Mouse (Mus musculus): ENCODE measurements around the gene Lrrfip1. TPM values are rescaled to one million over a fixed set of nuclear protein-coding genes. Genes with fewer than 3 reads are reported as not detected.
A peak's percentile ranks its signal among the peaks of the same experiment; 100 is the strongest.

Lrrfip1 gene
- polyA plus RNA-seq, 1 experiment from 2014 or later, result 156 TPM

DNA sequence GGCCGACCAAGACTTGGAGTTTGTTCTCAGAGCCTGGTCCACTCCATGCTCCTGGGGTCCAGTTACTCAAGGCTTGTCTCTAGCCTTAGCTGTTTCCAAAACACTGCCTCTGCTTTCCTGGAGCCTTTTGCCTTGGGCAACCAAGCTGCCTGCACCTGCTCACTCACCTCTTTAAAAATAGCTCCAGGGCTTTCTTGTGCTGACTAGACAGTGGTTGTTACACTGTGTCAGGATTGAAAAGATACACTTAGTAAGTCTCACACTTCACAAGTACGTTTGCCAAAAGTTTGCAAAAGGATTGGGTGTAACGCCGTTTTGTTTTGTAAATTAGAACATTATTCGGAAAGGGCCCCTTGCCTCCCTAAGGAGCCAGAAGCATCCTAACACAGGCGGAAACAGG lies 40.0 kb downstream of the Lrrfip1 start:
- 0 out of 2 replicates have a peak overlapping the region, but pooled peaks have one; percentile 11 for H3K4me2 ChIP-seq (ENCODE audit: low read depth, low read length)
- peak overlapping the region; percentile 41 for H3K9ac ChIP-seq (ENCODE audit: low read length)
- no peaks in the 10 kb centered on the region for H3K27me3 ChIP-seq (ENCODE audit: control insufficient read depth, insufficient read depth, low read length)
- peak overlapping the region; percentile 77 for H3K27ac ChIP-seq (ENCODE audit: low read length)
- no peak overlapping the region for H3K4me3 ChIP-seq (ENCODE audit: low read length)
- H3K4me1 ChIP-seq (ENCODE audit: control insufficient read depth, insufficient read depth, low read length), result peaks cover 60% of the 10 kb centered on the region
- H3K9me3 ChIP-seq (replicated peaks; ENCODE audit: control insufficient read depth, low read length), result no peaks in the 10 kb centered on the region
- 43% methylated on average over 6 of the region's 6 CpGs for WGBS
- no peak for ATAC-seq (replicated peaks; ENCODE audit: extremely low read depth, insufficient read depth, low FRiP score)
- no peaks in the 10 kb centered on the region for H3K36me3 ChIP-seq (ENCODE audit: control insufficient read depth, insufficient read depth)

GRCm38 (mm10) chr1:91041605-91042004 lies 43.1 kb downstream of the Lrrfip1 start:
- Histone ChIP-seq H3K9ac (ENCODE audit: low read length) (peak overlapping the region; percentile 18), H3K4me3 (ENCODE audit: low read length) (no peak overlapping the region), H3K27me3 (ENCODE audit: control insufficient read depth, insufficient read depth, low read length) (no peaks in the 10 kb centered on the region), H3K9me3 (replicated peaks; ENCODE audit: control insufficient read depth, low read length) (no peaks in the 10 kb centered on the region), H3K4me2 (ENCODE audit: low read depth, low read length) (no peak overlapping the region), H3K36me3 (ENCODE audit: control insufficient read depth, insufficient read depth) (no peaks in the 10 kb centered on the region), H3K27ac (ENCODE audit: low read length) (peak overlapping the region; percentile 74), H3K4me1 (ENCODE audit: control insufficient read depth, insufficient read depth, low read length) (peaks cover 73% of the 10 kb centered on the region)
- 41% methylated on average over 5 of the region's 5 CpGs for WGBS
- no peak for ATAC-seq (replicated peaks; ENCODE audit: extremely low read depth, insufficient read depth, low FRiP score)

GRCm38 (mm10) chr1:91043191-91043590 lies 44.7 kb downstream of the Lrrfip1 start:
- Histone ChIP-seq H3K9ac (ENCODE audit: low read length) (peak overlapping the region; percentile 3; the same call in 1 of the 2 replicates), H3K27ac (ENCODE audit: low read length) (peak overlapping the region; percentile 74), H3K27me3 (ENCODE audit: control insufficient read depth, insufficient read depth, low read length) (no peaks in the 10 kb centered on the region), H3K9me3 (replicated peaks; ENCODE audit: control insufficient read depth, low read length) (no peaks in the 10 kb centered on the region), H3K4me3 (ENCODE audit: low read length) (no peak overlapping the region), H3K4me2 (ENCODE audit: low read depth, low read length) (no peak overlapping the region), H3K4me1 (ENCODE audit: control insufficient read depth, insufficient read depth, low read length) (peaks cover 77% of the 10 kb centered on the region), H3K36me3 (ENCODE audit: control insufficient read depth, insufficient read depth) (no peaks in the 10 kb centered on the region)
- 29% methylated on average over 5 of the region's 5 CpGs for WGBS
- ATAC-seq (replicated peaks; ENCODE audit: extremely low read depth, insufficient read depth, low FRiP score), result 0 out of 2 replicates have a peak, but pooled peaks have one; percentile 20

- Histone ChIP-seq H3K4me1 (ENCODE audit: control insufficient read depth, insufficient read depth, low read length) (peaks cover 70% of the 10 kb centered on the region), H3K36me3 (ENCODE audit: control insufficient read depth, insufficient read depth) (no peaks in the 10 kb centered on the region), H3K4me3 (ENCODE audit: low read length) (no peak overlapping the region), H3K9ac (ENCODE audit: low read length) (no peak overlapping the region), H3K9me3 (replicated peaks; ENCODE audit: control insufficient read depth, low read length) (no peaks in the 10 kb centered on the region), H3K27ac (ENCODE audit: low read length) (peak overlapping the region; percentile 74), H3K27me3 (ENCODE audit: control insufficient read depth, insufficient read depth, low read length) (no peaks in the 10 kb centered on the region), H3K4me2 (ENCODE audit: low read depth, low read length) (no peak overlapping the region)
- WGBS, result 77% methylated on average over 10 of the region's 10 CpGs
- no peak for ATAC-seq (replicated peaks; ENCODE audit: extremely low read depth, insufficient read depth, low FRiP score)
Measured at GRCm38 (mm10) chr1:91044176-91044575, 45.6 kb downstream of the Lrrfip1 start.

GRCm38 (mm10) chr1:91044648-91045047 lies 46.1 kb downstream of the Lrrfip1 start:
- 56% methylated on average over 3 of the region's 3 CpGs for WGBS
- H3K4me1 ChIP-seq (ENCODE audit: control insufficient read depth, insufficient read depth, low read length), result peaks cover 66% of the 10 kb centered on the region
- no peak for ATAC-seq (replicated peaks; ENCODE audit: extremely low read depth, insufficient read depth, low FRiP score)
- no peaks in the 10 kb centered on the region for H3K36me3 ChIP-seq (ENCODE audit: control insufficient read depth, insufficient read depth)
- no peak overlapping the region for H3K4me3 ChIP-seq (ENCODE audit: low read length)
- no peaks in the 10 kb centered on the region for H3K9me3 ChIP-seq (replicated peaks; ENCODE audit: control insufficient read depth, low read length)
- peak overlapping the region; percentile 74 for H3K27ac ChIP-seq (ENCODE audit: low read length)
- no peak overlapping the region for H3K4me2 ChIP-seq (ENCODE audit: low read depth, low read length)
- no peaks in the 10 kb centered on the region for H3K27me3 ChIP-seq (ENCODE audit: control insufficient read depth, insufficient read depth, low read length)
- H3K9ac ChIP-seq (ENCODE audit: low read length), result no peak overlapping the region

- Histone ChIP-seq H3K4me3 (ENCODE audit: low read length) (no peak overlapping the region), H3K9ac (ENCODE audit: low read length) (no peak overlapping the region), H3K4me1 (ENCODE audit: control insufficient read depth, insufficient read depth, low read length) (peaks cover 57% of the 10 kb centered on the region), H3K4me2 (ENCODE audit: low read depth, low read length) (no peak overlapping the region), H3K36me3 (ENCODE audit: control insufficient read depth, insufficient read depth) (no peaks in the 10 kb centered on the region), H3K27me3 (ENCODE audit: control insufficient read depth, insufficient read depth, low read length) (no peaks in the 10 kb centered on the region), H3K9me3 (replicated peaks; ENCODE audit: control insufficient read depth, low read length) (no peaks in the 10 kb centered on the region), H3K27ac (ENCODE audit: low read length) (no peak overlapping the region)
- ATAC-seq (replicated peaks; ENCODE audit: extremely low read depth, insufficient read depth, low FRiP score), result no peak
- WGBS, result 41% methylated on average over 5 of the region's 5 CpGs
Measured at GRCm38 (mm10) chr1:91046237-91046636, 47.7 kb downstream of the Lrrfip1 start.

GRCm38 (mm10) chr1:91049296-91049695 lies 50.8 kb downstream of the Lrrfip1 start:
- peaks cover 42% of the 10 kb centered on the region for H3K4me1 ChIP-seq (ENCODE audit: control insufficient read depth, insufficient read depth, low read length)
- no peak overlapping the region for H3K27ac ChIP-seq (ENCODE audit: low read length)
- H3K36me3 ChIP-seq (ENCODE audit: control insufficient read depth, insufficient read depth), result no peaks in the 10 kb centered on the region

DNA sequence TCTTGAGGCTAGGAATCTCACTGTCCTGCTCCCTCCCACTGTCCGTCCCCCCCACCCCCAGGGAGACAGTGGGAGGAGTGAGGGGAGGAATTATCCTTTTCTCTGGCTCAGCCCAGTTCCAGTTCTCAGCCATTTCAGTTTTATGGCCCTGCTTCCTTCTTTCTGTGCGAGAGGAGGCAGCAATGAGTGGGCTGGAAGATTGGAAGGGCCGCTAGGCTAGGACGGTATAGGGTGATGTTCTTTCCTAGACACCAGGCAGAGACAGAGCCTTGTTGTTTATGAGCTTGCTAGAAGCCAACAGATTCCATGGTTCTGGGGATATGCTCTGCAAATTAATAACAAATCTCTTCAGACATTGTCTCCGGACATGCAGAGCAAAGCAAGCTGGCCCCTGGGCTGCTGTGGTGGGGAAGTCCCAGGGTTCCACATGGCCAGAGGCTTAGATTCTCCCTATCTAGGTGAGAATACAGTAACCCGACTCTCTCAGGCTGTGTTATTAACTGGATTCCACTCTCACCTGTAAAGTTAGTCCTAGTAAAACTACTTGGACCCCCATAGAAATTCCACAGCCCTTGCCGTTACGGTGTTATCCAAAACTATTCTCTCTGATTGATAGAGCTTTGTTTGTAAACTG lies 53.0 kb downstream of the Lrrfip1 start:
- H3K4me1 ChIP-seq (ENCODE audit: control insufficient read depth, insufficient read depth, low read length), result peaks cover 38% of the 10 kb centered on the region
- WGBS, result 59% methylated on average over 8 of the region's 8 CpGs
- H3K4me3 ChIP-seq (ENCODE audit: low read length), result no peak overlapping the region
- peak overlapping the region; percentile 95 for H3K4me2 ChIP-seq (ENCODE audit: low read depth, low read length)
- H3K27ac ChIP-seq (ENCODE audit: low read length), result peak overlapping the region; percentile 29
- peak overlapping the region; percentile 34 for H3K9ac ChIP-seq (ENCODE audit: low read length)
- H3K9me3 ChIP-seq (replicated peaks; ENCODE audit: control insufficient read depth, low read length), result no peaks in the 10 kb centered on the region
- H3K36me3 ChIP-seq (ENCODE audit: control insufficient read depth, insufficient read depth), result no peaks in the 10 kb centered on the region
- no peaks in the 10 kb centered on the region for H3K27me3 ChIP-seq (ENCODE audit: control insufficient read depth, insufficient read depth, low read length)
- ATAC-seq (replicated peaks; ENCODE audit: extremely low read depth, insufficient read depth, low FRiP score), result no peak

More at GRCm38 (mm10) chr1:91049296-91049695, 50.8 kb downstream of the Lrrfip1 start:
- Histone ChIP-seq H3K4me3 (ENCODE audit: low read length) (no peak overlapping the region), H3K9ac (ENCODE audit: low read length) (no peak overlapping the region), H3K9me3 (replicated peaks; ENCODE audit: control insufficient read depth, low read length) (no peaks in the 10 kb centered on the region), H3K27me3 (ENCODE audit: control insufficient read depth, insufficient read depth, low read length) (no peaks in the 10 kb centered on the region), H3K4me2 (ENCODE audit: low read depth, low read length) (no peak overlapping the region)
- 58% methylated on average over 6 of the region's 6 CpGs for WGBS
- no peak for ATAC-seq (replicated peaks; ENCODE audit: extremely low read depth, insufficient read depth, low FRiP score)

GRCm38 (mm10) chr1:91052747-91053181 lies 54.2 kb downstream of the Lrrfip1 start:
- Histone ChIP-seq H3K9me3 (replicated peaks; ENCODE audit: control insufficient read depth, low read length) (no peaks in the 10 kb centered on the region), H3K4me1 (ENCODE audit: control insufficient read depth, insufficient read depth, low read length) (peaks cover 48% of the 10 kb centered on the region), H3K27ac (ENCODE audit: low read length) (peak overlapping the region; percentile 97), H3K9ac (ENCODE audit: low read length) (peak overlapping the region; percentile 87), H3K4me2 (ENCODE audit: low read depth, low read length) (peak overlapping the region; percentile 95), H3K36me3 (ENCODE audit: control insufficient read depth, insufficient read depth) (no peaks in the 10 kb centered on the region), H3K27me3 (ENCODE audit: control insufficient read depth, insufficient read depth, low read length) (no peaks in the 10 kb centered on the region), H3K4me3 (ENCODE audit: low read length) (peak overlapping the region; percentile 71)
- WGBS, result under 1% methylated on average over 28 of the region's 28 CpGs
- peak; percentile 92 for ATAC-seq (replicated peaks; ENCODE audit: extremely low read depth, insufficient read depth, low FRiP score)
